17 mouse cellular contexts compared by ENCODE assay signal in genomic region chr1:90582635-90583034, GRCm38 (mm10).
"Had no signal": no experiment of that assay in that cellular context is flagged by ENCODE, and none has a peak within 500 bp of the region (broad histone marks: within the 10 kb centered on the region; RNA-seq: fewer than 3 reads in every experiment).

No protein-coding gene starts in this region.

- H3K4me1 ChIP-seq: liver, embryonic 13.5 days; midbrain, embryonic 12.5 days; neural tube, embryonic 13.5 days had no signal

- ATAC-seq: midbrain, embryonic 16.5 days had no signal

- H3K36me3 ChIP-seq: liver, embryonic 13.5 days; midbrain, embryonic 12.5 days; neural tube, embryonic 13.5 days had no signal

- H3K4me3 ChIP-seq: liver, embryonic 13.5 days; midbrain, embryonic 12.5 days; myocyte; neural tube, embryonic 13.5 days had no signal

- DNase-seq: kidney, adult 18-20 months; kidney, adult 9 months; kidney, postnatal 14 days; kidney, postnatal 4 days; liver, embryonic 13.5 days; lung, adult 2 months; lung, postnatal 14 days; lung, postnatal 4 days; retina, postnatal 1 day; right cerebral cortex, postnatal 25 days; spleen, adult 18-20 months; thymus, adult 18-20 months; thymus, postnatal 36 days had no signal

- H3K27ac ChIP-seq: liver, embryonic 13.5 days; midbrain, embryonic 12.5 days; neural tube, embryonic 13.5 days had no signal

- H3K27me3 ChIP-seq: liver, embryonic 13.5 days; midbrain, embryonic 12.5 days had no signal
